Mouse (Mus musculus): ENCODE measurements around the gene Cast.

Gene Cast

GRCm38 (mm10) chr13:74808152-74808929 lies at the start of gene Cast:
Cast (minus strand) TSS chr13:74808810.
- peak; percentile 49 for DNase-seq (ENCODE audit: low spot score)

- peak; percentile 86 for DNase-seq (ENCODE audit: low spot score)
Observed at GRCm38 (mm10) chr13:74854338-74855047, 45.9 kb upstream of the Cast start.

GRCm38 (mm10) chr13:74850823-74851222 lies 42.2 kb upstream of the Cast start:
- DNase-seq (ENCODE audit: low spot score): no peak

- DNase-seq (ENCODE audit: low spot score): no peak
Observed at GRCm38 (mm10) chr13:74845886-74846285, 37.3 kb upstream of the Cast start.

- no peak for DNase-seq (ENCODE audit: low spot score)
Observed at GRCm38 (mm10) chr13:74834543-74834942, 25.9 kb upstream of the Cast start.

- no peak for DNase-seq (ENCODE audit: low spot score)
Observed at GRCm38 (mm10) chr13:74822095-74822494, 13.5 kb upstream of the Cast start.

- DNase-seq (ENCODE audit: low spot score): no peak
Observed at GRCm38 (mm10) chr13:74815753-74816152, 7.1 kb upstream of the Cast start.

GRCm38 (mm10) chr13:74807446-74808151 lies 1.0 kb downstream of the Cast start:
- peak; percentile 72 for DNase-seq (ENCODE audit: low spot score)

GRCm38 (mm10) chr13:74806934-74807333 lies 1.7 kb downstream of the Cast start:
- DNase-seq (ENCODE audit: low spot score): no peak

- DNase-seq (ENCODE audit: low spot score): no peak
Observed at GRCm38 (mm10) chr13:74794435-74794834, 14.2 kb downstream of the Cast start.

GRCm38 (mm10) chr13:74787681-74788080 lies 20.9 kb downstream of the Cast start:
- DNase-seq (ENCODE audit: low spot score): no peak

GRCm38 (mm10) chr13:74772151-74772550 lies 36.5 kb downstream of the Cast start:
- no peak for DNase-seq (ENCODE audit: low spot score)

- peak; percentile 88 for DNase-seq (ENCODE audit: low spot score)
Observed at GRCm38 (mm10) chr13:74770480-74770879, 38.1 kb downstream of the Cast start.

- no peak for DNase-seq (ENCODE audit: low spot score)
Observed at GRCm38 (mm10) chr13:74769871-74770270, 38.7 kb downstream of the Cast start.

GRCm38 (mm10) chr13:74767186-74767585 lies 41.4 kb downstream of the Cast start:
- DNase-seq (ENCODE audit: low spot score): no peak

- DNase-seq (ENCODE audit: low spot score): no peak
Observed at GRCm38 (mm10) chr13:74762741-74763140, 45.9 kb downstream of the Cast start.

- no peak for DNase-seq (ENCODE audit: low spot score)
Observed at GRCm38 (mm10) chr13:74759152-74759551, 49.5 kb downstream of the Cast start.

GRCm38 (mm10) chr13:74743219-74743618 lies 65.4 kb downstream of the Cast start:
- no peak for DNase-seq (ENCODE audit: low spot score)

GRCm38 (mm10) chr13:74736396-74736795 lies 72.2 kb downstream of the Cast start:
- DNase-seq (ENCODE audit: low spot score): no peak

- no peak for DNase-seq (ENCODE audit: low spot score)
Observed at GRCm38 (mm10) chr13:74735834-74736233, 72.8 kb downstream of the Cast start.

- no peak for DNase-seq (ENCODE audit: low spot score)
Observed at GRCm38 (mm10) chr13:74733726-74734125, 74.9 kb downstream of the Cast start.

GRCm38 (mm10) chr13:74719002-74719401 lies 89.6 kb downstream of the Cast start:
- no peak for DNase-seq (ENCODE audit: low spot score)

GRCm38 (mm10) chr13:74696225-74696624 lies 112.4 kb downstream of the Cast start:
- no peak for DNase-seq (ENCODE audit: low spot score)
